Mouse (Mus musculus) lung, postnatal 0 days (tissue): Measurements from ENCODE around the gene Lrrk1. TPM values are rescaled to one million over a fixed set of nuclear protein-coding genes. Genes with fewer than 3 reads are reported as not detected.

Experiments used
- ATAC-seq: fragments of 200-750 bp; cut with Nextera tagmentation; 2 replicates; pipeline ENCODE4 v1.8.0; 2017; ENCODE audit warnings: moderate library complexity
- DNase-seq: peaks from one replicate; pipeline ENCODE4 v3.0.0-alpha.2; 2016; ENCODE audit warnings: low spot score
- H3K27ac ChIP-seq: fragments of 300-500 bp; sonication (generic); 2 replicates; pipeline ENCODE4 v1.5.1; 2014; ENCODE audit warnings: antibody characterized with exemption, mild to moderate bottlenecking, low read length, mixed read lengths
- H3K27me3 ChIP-seq: fragments of 300-500 bp; sonication (generic); replicated peaks from 2 replicates; pipeline ENCODE4 v1.6.1; 2014; ENCODE audit warnings: low read length, mixed read lengths; ENCODE audit not compliant: insufficient read depth
- H3K36me3 ChIP-seq: fragments of 300-500 bp; sonication (generic); 2 replicates; pipeline ENCODE4 v1.6.1; 2014; ENCODE audit warnings: low read length, mixed read lengths; ENCODE audit not compliant: insufficient read depth
- H3K4me1 ChIP-seq: fragments of 300-500 bp; sonication (generic); 2 replicates; pipeline ENCODE4 v1.6.1; 2014; ENCODE audit warnings: antibody characterized with exemption, low read depth, low read length, mixed read lengths; ENCODE audit not compliant: insufficient read depth
- H3K4me2 ChIP-seq: fragments of 300-500 bp; sonication (generic); replicated peaks from 2 replicates; pipeline ENCODE4 v1.6.1; 2014; ENCODE audit warnings: low read depth, mild to moderate bottlenecking, low read length, moderate library complexity, mixed read lengths
- H3K4me3 ChIP-seq: fragments of 300-500 bp; sonication (generic); 2 replicates; pipeline ENCODE4 v1.5.1; 2014; ENCODE audit warnings: low read depth, low read length
- H3K9ac ChIP-seq: fragments of 300-500 bp; sonication (generic); replicated peaks from 2 replicates; pipeline ENCODE4 v1.6.1; 2014; ENCODE audit warnings: low read depth, mild to moderate bottlenecking
- H3K9me3 ChIP-seq: fragments of 300-500 bp; sonication (generic); 2 replicates; pipeline ENCODE4 v1.6.1; 2016; ENCODE audit warnings: low read length, mixed read lengths
- CTCF ChIP-seq: IDR thresholded peaks from 2 replicates; pipeline ENCODE4 v1.5.1; 2016; ENCODE audit warnings: antibody characterized with exemption, mild to moderate bottlenecking
- EP300 ChIP-seq: IDR thresholded peaks from 2 replicates; pipeline ENCODE4 v1.6.1; 2016; ENCODE audit warnings: antibody characterized with exemption, mild to moderate bottlenecking, control low read depth
- WGBS: fragments of 180-500 bp; shearing (Covaris S2); extraction: QIAGEN DNeasy Blood & Tissue Kit; methylation state at CpG from one replicate; pipeline ENCODE4 v1.1.7; 2014; 5-methylcytosine and 5-hydroxymethylcytosine counted together
- polyA plus RNA-seq: library from polyadenylated mRNA; unstranded; fragments of >200 nt; fragmentation: Nextera tagmentation; extraction: Ambion mirVana; gene quantifications from 2 replicates; pipeline ENCODE4 v1.2.1, GENCODE M21; 2015

Lrrk1 gene
- polyA plus RNA-seq, 1 experiment from 2014 or later: 20.5 TPM

GRCm38 (mm10) chr7:66296921-66297655, 91.1 kb downstream of the Lrrk1 start:
- no peak for TF ChIP-seq EP300
- TF ChIP-seq CTCF: no peak
- ATAC-seq: no peak

DNA sequence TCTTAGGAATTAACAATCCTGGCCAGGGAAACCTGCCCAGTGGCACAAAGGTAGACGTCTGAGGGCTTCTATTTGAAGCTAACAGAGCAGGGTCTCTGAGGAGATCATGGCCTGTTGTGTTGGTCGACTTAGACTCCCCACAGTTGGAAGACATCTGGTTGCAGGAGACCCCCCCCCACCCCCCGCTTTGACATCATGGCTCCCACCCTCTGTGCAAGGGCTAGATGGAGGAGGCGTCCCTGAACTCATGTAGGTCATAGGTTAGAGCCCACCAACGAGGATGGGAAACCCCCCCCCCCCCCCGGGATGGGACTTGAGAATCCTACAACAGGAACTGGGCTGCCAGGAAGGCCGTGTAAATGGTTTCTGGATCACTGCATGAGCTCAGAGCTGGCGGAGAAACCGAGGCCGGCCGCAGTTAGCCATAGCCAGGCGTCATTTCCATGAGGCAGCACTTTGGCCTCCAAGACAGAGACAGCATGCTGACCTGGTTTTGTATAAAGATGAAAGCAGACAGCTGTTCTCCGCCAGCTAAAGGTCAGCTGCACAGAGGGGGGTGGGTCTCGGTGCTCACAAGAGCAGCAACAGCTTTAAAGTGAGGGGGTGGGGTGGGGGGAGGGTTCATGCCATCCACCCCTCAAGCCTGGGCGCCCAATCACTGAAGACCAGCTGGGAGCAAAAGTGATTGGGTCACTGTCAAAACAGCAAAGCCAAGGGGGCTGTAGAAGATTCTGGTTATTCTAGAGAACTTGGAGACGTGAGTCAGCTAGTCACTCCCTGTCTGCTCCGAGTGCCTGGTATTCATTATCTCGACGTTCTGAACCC, 95.4 kb downstream of the Lrrk1 start:
- TF ChIP-seq EP300 (no peak), CTCF (no peak)
- DNase-seq: peak; percentile 57
- no peak overlapping the region for H3K4me3 ChIP-seq
- no peaks in the 10 kb centered on the region for H3K4me1 ChIP-seq
- 49% methylated on average over 19 of the region's 19 CpGs for WGBS
- H3K27ac ChIP-seq: peak overlapping the region; percentile 48
- no peaks in the 10 kb centered on the region for H3K9me3 ChIP-seq
- H3K4me2 ChIP-seq: no peak overlapping the region
- peak; percentile 78 for ATAC-seq
- peaks cover 43% of the 10 kb centered on the region for H3K36me3 ChIP-seq
- H3K27me3 ChIP-seq: no peaks in the 10 kb centered on the region
- no peak overlapping the region for H3K9ac ChIP-seq

More at GRCm38 (mm10) chr7:66296921-66297655, 91.1 kb downstream of the Lrrk1 start:
- WGBS: 73% methylated on average over 12 of the region's 12 CpGs
- Histone ChIP-seq H3K27ac (no peak overlapping the region), H3K4me1 (no peaks in the 10 kb centered on the region), H3K9me3 (no peaks in the 10 kb centered on the region), H3K9ac (no peak overlapping the region), H3K4me2 (no peak overlapping the region), H3K27me3 (no peaks in the 10 kb centered on the region), H3K36me3 (peaks cover 22% of the 10 kb centered on the region), H3K4me3 (no peak overlapping the region)
- no peak for DNase-seq

GRCm38 (mm10) chr7:66292010-66292409, 96.1 kb downstream of the Lrrk1 start:
- no peaks in the 10 kb centered on the region for H3K9me3 ChIP-seq
- 86% methylated on average over 8 of the region's 8 CpGs for WGBS
- DNase-seq (no peak), ATAC-seq (no peak)
- TF ChIP-seq CTCF (no peak), EP300 (no peak)
- no peak overlapping the region for H3K27ac ChIP-seq
- no peak overlapping the region for H3K4me2 ChIP-seq
- no peaks in the 10 kb centered on the region for H3K4me1 ChIP-seq
- H3K27me3 ChIP-seq: no peaks in the 10 kb centered on the region
- no peak overlapping the region for H3K9ac ChIP-seq
- H3K36me3 ChIP-seq: peaks cover 47% of the 10 kb centered on the region
- H3K4me3 ChIP-seq: no peak overlapping the region

DNA sequence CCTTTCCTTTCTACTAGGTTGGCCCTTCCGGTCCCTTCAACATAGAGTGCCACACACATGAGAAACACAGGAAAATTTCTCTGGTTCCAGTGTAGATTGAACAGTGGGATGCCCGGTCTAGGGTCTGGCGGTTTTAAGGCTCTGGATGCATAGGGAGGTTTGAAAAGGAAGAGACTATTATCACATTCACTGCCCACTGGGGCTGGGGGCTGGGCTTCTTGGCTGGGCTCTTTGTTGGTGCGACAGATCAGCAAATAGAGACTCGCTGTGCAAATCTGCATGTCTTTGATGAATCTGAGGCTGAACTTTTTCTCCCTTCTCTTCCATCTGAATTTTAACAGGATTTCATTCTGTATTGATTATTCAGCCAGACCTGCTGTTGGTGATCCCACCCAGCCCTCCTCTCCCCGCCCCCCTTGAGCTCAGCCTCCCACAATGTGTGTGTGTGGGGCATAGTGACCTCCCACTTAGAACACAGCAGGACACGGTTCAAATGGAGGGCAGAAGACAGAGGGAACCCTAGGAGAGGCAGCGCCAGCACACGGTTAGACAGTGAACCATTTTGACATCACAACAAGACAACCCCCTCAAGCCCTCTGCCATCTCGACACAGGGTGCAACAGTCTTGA, 105.1 kb downstream of the Lrrk1 start:
- ATAC-seq (no peak), DNase-seq (no peak)
- no peaks in the 10 kb centered on the region for H3K9me3 ChIP-seq
- no peak overlapping the region for H3K9ac ChIP-seq
- no peaks in the 10 kb centered on the region for H3K27me3 ChIP-seq
- H3K4me2 ChIP-seq: no peak overlapping the region
- WGBS: 38% methylated on average over 10 of the region's 10 CpGs
- no peaks in the 10 kb centered on the region for H3K4me1 ChIP-seq
- H3K27ac ChIP-seq: no peak overlapping the region
- H3K4me3 ChIP-seq: no peak overlapping the region
- H3K36me3 ChIP-seq: peaks cover 36% of the 10 kb centered on the region
- no peak for TF ChIP-seq EP300
- TF ChIP-seq CTCF: no peak

DNA sequence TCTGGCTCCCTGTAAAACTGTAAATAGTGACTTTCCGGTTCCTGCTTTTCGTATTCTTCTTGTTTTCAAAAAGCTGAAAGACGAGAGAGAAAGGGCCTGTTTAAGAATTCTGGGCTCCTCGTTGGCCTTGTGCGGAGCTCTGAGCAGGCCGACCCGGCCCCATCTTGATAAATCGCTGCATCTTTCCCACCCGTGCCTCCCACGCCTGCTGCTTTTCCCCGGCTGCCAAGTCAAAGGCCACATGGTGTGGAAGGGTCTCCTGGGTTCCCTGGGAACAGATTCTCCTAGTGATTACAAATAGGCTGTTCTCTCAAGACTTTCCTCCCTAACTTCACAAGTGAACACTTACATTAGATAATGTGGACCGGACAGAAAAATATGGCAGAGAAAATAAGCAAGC, 105.9 kb downstream of the Lrrk1 start:
- Histone ChIP-seq H3K4me1 (no peaks in the 10 kb centered on the region), H3K9ac (no peak overlapping the region), H3K27ac (no peak overlapping the region), H3K36me3 (peaks cover 29% of the 10 kb centered on the region), H3K4me3 (no peak overlapping the region), H3K9me3 (no peaks in the 10 kb centered on the region), H3K27me3 (no peaks in the 10 kb centered on the region), H3K4me2 (no peak overlapping the region)
- 74% methylated on average over 12 of the region's 12 CpGs for WGBS
- ATAC-seq (no peak), DNase-seq (no peak)
- TF ChIP-seq EP300 (no peak), CTCF (no peak)

GRCm38 (mm10) chr7:66278001-66278400, 110.1 kb downstream of the Lrrk1 start:
- DNase-seq: peak; percentile 65
- peaks cover 9% of the 10 kb centered on the region; the same call in 1 of the 2 replicates for H3K36me3 ChIP-seq
- no peak overlapping the region for H3K4me3 ChIP-seq
- no peak overlapping the region for H3K9ac ChIP-seq
- no peak overlapping the region for H3K27ac ChIP-seq
- ATAC-seq: peak; percentile 85
- no peak overlapping the region for H3K4me2 ChIP-seq
- no peaks in the 10 kb centered on the region for H3K9me3 ChIP-seq
- 68% methylated on average over 3 of the region's 3 CpGs for WGBS
- peak; percentile 89 for TF ChIP-seq EP300
- no peak for TF ChIP-seq CTCF
- H3K4me1 ChIP-seq: no peaks in the 10 kb centered on the region
- H3K27me3 ChIP-seq: no peaks in the 10 kb centered on the region
